Mouse (Mus musculus) fibroblast of lung, adult 2 months (primary cell): ENCODE results near the gene Dnaaf2.
"Not testable (repeated sequence)": the region's sequence is repeated elsewhere in the genome, so short reads cannot be mapped to it uniquely, and the experiment has no call there.

Experiments used
- DNase-seq: peaks from one replicate; pipeline ENCODE4 v3.0.0-alpha.2; 2011; ENCODE audit warnings: low read depth

The Dnaaf2 gene

DNA sequence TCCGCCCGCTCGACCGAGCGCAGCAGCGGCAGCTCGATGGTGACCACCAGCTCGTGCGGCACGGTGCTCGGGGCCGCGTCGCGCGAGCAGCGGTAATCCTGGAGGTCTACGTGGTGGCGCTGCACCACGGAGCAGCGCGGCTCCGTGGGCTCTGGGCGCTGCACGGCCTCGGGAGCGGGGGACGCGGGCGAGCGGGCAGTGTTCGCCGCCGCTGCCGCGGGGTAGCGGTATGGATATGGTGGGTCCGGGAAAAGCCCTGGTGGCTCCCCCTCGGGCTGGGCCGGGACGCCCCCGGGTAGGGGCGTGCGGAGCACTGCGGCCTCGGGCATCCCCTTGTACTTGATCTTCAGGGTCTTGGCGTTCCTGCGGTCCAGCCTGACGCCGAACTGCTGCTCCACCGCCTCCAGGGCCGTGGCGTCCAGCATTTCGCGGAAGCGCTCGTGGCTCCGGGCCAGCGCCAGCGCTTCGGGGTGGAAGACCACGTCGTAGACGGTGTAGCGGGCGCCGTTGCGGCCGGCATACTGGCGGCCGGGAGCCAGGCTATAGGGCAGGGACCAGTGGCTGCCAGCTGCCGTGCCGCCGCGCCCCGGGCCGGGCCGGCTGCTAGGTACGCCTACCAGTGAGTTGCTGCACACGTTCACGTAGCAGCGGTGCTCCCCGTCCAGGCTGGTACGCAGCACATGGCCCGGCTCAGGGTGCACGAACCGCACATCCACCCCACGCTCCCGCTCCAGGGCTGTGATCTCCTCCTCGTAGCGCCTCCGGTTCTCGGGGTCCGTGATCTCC is 658 bp downstream of the Dnaaf2 start:
- DNase-seq = no peak

DNA sequence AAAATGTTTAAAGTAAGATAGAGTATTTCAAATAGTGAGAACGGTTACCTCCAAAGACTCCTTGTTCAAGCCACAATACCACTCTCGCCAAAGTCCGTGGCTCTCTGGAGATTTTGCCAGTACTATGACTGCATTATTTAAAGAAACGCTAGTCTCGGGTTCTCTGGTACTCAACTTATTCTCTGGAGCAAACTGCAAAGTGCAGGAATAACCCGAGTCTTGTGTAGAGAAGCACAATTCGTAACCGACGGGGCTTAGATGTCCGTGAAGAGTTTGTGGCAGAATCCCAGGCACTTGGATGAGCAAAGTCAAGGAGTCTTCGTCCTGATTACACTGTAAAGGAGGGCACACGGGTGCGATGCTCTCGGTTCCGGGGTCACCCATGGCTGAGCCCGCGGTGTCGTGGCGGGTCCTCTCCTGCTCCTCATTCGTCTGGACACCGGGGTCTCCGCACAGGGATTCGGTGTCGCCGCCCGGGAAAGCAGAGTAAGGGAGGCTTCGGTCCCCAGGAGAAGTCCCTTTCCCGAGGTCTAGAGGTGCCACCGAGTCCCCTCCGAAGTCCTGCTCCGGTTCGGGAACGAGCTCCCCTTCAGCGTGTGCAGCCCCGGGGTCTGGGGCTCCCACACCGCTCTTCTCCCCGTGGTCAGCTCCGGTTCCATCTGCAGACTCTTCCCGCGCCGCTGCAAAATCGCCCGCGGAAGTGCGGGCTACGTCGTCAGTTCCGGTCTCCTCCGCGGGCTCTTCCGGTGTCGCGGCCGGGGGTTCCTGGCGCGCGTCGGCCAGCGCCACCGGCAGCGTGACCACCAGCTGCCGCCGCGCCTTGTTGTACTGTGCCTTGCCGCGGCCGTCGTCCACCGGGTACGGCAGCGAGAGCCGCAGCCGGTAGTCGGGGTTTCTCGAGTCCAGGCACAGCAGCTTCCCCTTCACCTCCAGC is 1.5 kb downstream of the Dnaaf2 start, which contains the start of gene Gm49383:
Gene Gm49383 (minus strand): TSS at position 661 of the 934 bp plus-strand sequence.
- peak; percentile 29 for DNase-seq

DNA sequence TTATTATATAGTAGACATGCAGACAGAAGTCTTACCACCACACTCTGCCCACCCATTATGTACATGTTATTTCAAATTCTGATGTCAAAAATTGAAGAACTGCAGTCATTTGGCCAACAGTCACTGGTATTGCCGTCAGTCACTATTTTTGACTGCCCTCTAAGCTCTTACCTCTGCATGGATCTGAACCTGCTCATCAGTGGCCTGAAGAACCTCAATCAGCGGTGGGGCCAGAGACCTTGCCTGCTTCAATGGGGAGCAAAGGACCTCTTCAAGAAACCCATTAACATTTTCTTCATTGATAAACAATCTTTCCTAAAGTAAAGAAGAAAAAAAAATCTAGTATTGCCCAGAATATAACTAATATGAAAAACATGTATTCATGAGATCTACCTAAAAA is 5.6 kb downstream of the Dnaaf2 start:
- DNase-seq = no peak

DNA sequence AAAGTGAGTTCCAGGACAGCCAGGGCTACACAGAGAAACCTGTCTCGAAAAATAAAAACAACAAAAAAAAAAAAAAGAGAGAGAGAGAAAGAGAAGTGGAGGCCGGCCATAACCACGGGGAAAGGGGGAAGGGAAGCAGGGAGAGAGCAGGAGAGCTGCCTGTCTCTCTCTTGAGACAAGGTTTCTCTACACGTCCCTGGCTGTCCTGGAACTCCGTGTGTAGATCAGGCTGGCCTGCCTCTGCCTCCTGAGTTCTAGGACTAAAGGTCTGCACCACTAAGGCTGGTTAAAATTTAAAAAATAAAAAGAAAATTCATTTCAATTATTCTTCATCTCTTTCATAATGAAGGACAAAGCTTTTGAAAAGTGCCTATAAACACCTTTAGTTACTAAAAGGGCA is 6.8 kb downstream of the Dnaaf2 start:
- DNase-seq = no peak

DNA sequence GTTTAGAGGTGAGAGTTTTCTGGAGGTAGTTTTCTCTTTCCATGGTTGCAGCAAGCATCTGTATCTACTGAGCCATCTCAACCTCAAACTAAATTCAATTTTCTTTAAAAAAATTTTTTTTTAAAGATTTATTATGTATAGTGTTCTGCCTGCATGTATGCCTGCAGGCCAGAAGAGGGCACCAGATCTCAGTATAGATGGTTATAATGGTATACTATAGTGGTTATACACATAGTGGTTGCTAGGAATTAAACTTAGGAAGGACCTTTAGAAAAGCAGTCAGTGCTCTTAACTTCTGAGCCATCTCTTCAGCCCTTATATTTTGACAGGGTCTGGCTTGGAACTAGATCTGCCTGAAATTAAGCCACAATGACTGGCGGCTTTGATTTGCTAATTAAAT is 7.7 kb downstream of the Dnaaf2 start:
- DNase-seq = no peak

DNA sequence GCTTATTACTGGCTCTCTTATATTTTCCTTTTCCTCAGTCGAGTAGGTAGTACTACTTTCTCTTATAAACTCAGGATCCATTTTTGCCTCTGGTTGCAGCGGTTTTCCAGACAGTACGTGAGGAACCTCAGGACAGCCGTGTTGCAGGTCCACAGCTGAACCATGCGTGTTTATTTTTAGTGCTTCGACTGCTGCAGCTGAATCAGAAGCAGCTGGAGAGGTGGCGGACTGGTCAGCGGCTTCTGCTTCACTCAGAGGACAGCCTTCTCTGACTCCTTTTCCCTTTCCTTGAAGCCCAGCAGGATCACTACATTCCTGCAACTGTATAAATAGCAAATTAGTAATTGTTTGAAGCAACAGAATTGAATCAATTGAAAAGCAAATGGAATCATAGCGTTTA is 8.2 kb downstream of the Dnaaf2 start:
- no peak for DNase-seq

DNA sequence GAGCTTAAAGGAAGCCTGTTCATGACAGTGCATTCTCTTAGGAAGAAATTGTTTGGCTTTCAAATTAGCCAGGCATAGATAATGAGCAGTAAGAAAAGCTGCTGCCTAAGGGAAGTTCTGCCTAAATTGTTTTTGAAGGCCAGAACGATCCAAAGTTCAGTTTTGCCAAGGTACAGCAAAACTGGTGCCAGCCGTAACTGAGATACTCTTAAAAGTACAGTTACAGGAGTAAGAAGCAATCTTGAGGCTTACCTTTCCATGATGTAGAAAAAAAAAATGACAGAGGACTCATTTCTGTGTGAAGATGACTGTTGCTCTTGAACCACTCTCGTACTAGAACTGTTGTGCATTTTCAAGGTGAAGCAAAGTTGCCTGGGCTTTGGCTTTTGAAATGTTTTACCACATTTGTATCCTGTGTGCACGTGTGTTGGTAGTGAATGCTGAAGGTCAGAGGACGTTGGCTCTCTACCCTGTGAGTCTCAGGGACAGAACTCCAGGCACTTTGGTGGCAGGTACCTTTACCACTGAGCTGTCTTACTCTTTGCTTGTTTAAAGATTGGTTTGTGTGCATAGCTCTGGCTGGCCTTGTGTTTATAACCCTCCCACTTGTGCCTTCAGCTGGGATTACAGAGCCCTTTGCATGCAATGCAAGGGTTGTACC is 11.3 kb downstream of the Dnaaf2 start:
- no peak for DNase-seq

DNA sequence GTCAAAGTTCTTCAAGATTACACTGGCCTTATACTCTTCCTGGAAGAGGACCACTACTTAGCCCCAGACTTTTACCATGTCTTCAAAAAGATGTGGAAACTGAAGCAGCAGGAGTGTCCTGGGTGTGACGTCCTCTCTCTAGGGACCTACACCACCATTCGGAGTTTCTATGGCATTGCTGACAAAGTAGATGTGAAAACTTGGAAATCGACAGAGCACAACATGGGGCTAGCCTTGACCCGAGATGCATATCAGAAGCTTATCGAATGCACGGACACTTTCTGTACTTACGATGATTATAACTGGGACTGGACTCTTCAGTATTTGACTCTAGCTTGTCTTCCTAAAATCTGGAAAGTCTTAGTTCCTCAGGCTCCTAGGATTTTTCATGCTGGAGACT is 12.9 kb downstream of the Dnaaf2 start:
- no peak for DNase-seq

DNA sequence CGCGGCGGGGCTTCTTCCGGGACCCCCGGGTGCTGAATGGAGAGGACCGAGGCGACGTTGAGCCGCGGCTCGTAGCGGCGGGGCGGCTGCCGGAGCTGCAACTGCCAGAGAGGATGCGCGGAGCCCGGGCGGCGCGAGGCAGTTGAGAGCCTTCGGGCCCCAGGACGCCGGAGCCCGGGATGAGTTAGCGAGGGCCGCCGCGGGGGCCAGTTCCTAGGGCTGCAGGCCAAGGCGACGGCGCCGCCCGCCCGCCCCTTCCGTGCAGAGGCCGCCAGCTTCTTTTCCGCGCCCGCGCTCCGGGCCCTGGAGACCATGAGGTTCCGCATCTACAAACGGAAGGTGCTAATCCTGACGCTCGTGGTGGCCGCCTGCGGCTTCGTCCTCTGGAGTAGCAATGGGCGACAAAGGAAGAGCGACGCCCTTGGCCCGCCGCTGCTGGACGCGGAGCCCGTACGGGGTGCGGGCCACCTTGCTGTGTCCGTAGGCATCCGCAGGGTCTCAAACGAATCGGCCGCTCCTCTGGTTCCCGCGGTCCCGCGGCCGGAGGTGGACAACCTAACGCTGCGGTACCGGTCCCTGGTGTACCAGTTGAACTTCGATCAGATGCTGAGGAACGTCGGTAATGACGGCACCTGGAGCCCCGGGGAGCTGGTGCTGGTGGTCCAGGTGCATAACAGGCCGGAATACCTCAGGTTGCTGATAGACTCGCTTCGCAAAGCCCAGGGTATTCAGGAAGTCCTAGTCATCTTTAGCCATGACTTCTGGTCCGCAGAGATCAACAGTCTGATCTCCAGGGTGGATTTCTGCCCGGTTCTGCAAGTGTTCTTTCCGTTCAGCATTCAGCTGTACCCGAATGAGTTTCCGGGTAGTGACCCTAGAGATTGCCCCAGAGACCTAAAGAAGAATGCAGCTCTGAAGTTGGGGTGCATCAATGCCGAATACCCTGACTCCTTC is 13.6 kb downstream of the Dnaaf2 start:
- DNase-seq = no peak

DNA sequence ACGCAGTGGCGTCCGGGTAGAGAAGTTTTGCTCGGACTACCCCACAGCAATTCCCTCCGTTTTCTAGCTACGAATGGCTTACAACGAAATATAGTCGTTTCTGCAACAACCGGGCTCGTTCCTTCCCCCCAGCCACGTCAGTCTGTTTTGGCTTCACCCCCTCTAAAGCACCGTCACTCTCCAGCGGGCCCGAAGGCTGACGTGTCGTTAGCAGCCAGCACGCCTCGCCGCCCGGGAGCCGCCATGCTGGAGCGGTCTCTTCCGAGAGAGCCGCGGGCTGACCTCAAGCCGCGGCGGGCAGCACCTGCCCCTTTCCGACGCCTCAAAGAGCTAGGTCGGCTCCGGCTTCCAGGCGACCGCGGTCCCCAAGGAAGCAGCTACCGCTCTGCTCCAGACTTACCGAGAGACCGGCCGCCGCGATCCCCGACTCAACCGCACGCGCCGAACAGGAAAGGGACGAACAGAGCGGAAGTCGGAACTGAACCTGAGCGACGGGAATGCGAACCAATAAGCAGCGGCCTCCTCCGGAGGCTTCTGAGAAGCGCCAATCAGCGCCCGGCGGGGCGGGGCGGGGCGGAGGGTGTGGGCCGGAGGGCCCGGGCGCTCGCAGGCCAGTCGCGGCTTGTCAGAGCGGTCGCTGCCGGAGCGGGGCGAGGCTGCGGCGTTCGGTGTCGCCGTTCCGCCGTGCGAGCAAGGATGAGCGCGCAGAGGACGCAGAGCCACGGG is 14.5 kb downstream of the Dnaaf2 start, which contains the start of the genes Rpl36al and Mgat2:
Gene Rpl36al (minus strand): TSS at position 501 of the 726 bp plus-strand sequence.
Gene Mgat2 (plus strand): TSS at position 575 of the 726 bp plus-strand sequence.
- peak; percentile 89 for DNase-seq

DNA sequence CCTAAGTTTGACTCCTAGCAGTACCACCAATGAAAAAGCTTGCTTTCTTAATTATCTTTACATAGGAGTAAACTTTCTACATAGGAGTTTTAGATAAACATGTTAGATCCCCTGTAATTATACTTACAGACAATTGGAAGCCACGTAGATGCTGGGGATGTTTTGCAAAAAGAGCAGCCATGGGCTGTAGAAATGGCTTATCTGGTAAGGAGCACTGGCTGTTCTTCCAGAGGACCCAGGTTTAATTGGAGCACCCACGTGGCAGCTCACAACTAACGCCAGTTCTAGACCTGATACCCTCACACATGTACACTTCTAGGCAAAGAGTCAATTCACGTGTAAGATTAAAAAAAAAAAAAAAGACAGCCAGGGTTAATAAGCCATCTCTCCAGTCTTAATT is 16.4 kb downstream of the Dnaaf2 start:
- no peak for DNase-seq

DNA sequence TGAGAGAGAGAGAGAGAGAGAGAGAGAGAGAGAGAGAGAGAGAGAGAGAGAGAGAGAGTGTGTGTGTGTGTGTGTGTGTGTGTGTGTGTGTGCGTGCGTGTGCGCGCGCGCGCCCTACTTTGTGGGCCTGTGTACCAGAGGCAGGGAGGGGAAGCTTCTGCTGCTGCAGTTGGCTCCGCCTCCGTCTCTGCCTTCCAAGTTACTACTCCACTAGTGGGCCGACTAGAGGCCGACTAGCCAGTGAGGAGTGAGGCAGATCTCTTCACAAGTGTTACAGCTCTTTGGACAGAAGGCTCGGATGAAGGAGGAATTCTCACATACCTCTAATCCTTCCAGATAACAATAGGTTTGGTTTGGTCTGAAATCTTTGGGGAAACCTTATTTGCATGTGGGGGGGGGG is 18.9 kb downstream of the Dnaaf2 start:
- no peak for DNase-seq

DNA sequence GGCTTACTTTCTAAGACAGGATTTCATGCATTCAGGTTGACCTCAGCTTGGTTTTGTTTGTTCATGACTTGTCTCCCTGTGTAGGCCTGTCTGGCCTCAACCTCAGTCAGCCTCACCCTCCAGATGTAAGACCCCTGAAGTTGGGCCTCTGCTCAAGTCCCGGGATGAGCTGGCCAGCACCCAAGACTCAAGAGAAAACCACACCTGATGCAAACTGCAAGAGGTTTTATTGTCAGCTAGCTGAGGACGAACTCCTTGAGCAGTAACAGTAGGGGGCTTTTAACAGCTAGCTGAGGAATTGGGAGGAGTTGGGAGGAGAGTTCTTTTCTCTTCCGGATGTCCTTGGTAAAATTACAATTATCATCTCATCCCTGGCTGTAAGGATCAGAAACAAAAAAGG is 20.7 kb downstream of the Dnaaf2 start:
- DNase-seq = no peak

DNA sequence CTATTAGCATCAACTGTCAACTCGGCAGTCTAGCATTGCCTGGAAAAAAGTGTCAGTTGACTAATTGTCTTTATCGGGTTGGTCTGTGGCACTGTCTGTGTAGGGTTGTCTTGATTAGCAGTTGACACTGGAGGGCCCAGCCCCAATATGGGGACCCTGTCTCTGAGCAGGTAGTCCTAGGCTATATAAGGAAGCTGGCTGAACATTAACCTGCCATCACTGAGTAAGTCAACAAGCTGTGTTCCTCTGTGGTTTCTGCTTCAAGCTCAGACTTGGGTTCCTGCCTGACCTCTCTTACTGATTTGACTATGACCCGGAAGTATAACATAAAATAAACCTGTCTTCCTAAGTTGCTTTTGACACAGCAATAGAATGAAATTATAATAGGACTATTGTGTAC is 22.3 kb downstream of the Dnaaf2 start:
- DNase-seq = no peak

DNA sequence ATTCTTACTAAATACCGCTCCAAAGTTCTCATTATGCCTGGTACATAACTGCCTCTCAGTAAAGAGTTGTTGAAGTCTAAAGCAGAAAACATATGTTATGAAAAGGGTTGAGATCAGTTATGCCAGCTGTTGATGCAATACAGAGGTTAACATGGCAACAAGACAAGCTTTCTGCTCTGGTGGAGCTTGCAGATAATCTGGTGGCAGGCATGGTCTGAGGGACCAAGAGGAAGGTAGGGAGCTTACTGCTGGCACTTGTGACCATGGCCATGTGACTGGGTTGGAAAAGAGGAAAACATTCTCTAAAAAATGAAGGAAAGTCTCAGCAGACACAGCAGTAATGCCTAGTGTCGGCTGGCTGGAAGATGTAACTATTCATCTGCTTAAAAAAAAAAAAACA is 26.9 kb downstream of the Dnaaf2 start:
- no peak for DNase-seq

DNA sequence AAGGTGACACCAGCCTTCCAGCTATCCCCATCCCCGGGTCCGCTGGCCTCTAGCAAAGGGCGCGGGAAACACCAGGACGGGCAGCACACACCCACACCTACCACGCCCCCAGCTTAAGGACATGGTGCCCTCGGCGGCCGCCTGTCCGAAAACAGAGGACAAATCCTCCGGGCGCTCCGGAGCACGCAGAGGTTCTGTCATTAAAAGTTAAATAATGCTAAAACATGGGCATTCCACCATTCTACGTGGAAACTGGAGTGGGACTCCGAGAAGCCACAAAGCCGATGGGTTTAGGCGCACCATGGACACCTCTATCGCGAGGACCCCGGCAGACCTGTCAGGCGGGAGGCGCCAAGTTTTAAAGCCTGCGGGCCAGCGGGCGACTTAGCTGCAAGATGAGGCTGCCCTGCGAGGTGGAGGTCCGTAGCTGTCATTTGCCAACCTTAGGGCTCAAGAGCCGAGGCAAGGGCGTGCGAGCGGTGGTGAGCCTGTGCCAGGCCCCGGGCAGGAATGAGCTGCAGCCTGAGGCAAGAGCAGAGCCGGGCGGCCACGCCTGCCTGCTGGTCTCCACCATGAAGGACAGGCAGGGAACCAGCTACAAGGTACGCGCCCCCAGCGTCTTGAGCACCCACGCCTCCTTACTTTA is 29.6 kb downstream of the Dnaaf2 start, which contains the start of gene Lrr1:
Gene Lrr1 (plus strand): TSS at position 354 of the 646 bp plus-strand sequence.
- DNase-seq = peak; percentile 79

DNA sequence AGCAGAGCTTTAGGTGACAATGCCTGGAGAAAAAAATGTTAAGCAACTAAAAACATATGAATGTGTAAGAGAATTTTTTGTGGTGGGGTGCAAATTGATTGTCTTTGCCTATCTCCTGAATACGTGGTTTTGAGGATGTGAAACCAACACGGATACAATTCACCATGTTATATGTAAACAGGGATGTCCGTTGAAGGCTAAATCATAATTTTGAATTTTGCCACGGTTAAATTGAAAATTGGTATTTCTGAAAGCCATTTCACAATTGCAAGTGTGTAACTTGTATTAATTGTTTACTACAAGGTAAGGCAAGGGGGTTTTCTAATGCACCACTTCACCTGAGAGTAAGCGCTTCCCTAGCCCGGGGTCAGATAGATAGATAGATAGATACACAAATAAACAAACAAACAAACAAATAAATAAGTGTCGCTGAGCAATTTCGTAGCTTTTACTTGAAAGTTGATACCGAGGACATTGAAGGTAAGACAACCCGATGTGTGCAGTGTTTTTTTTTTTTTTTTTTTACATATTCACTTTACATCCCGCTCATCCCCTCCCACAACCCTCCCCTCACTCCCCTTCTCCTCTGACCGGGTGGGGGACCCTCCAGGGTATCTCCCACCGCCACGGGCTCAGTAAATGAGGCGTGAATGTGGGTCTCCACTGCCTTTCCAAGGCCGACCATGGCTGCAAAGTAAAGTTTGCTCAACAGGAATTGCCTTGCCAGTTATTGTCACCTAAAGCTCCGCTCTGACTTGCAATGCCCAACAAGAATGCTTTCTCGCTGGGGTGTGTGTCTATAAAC is 30.4 kb downstream of the Dnaaf2 start:
- DNase-seq = no peak

DNA sequence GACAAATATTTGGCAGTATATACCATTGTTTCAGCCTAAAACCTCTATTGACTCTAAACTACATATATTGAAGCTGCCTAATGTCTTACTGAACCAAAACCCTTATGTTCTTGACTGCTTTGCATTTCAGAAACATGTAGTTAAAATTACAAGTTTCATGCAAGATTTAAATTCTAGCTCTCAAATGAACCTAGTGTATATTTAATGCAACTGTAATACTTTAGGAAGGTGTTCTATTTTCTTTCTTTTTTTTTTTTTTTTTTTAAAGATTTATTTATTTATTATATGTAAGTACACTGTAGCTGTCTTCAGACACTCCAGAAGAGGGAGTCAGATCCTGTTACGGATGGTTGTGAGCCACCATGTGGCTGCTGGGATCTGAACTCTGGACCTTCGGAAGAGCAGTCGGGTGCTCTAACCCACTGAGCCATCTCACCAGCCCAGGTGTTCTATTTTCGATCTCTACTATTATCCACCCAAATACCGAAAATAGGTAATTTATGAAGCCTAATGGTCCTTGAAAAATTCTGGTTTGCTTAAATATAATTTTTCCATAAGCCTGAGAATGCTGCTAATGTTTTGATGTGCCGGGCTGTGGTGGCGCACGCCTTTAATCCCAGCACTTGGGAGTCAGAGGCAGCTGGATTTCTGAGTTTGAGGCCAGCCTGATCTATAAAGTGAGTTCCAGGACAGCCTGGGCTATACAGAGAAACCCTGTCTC is 31.2 kb downstream of the Dnaaf2 start:
- not testable (repeated sequence) for DNase-seq
